Mouse (Mus musculus): Measurements from ENCODE around the gene Ncapg.

Gene Ncapg

DNA sequence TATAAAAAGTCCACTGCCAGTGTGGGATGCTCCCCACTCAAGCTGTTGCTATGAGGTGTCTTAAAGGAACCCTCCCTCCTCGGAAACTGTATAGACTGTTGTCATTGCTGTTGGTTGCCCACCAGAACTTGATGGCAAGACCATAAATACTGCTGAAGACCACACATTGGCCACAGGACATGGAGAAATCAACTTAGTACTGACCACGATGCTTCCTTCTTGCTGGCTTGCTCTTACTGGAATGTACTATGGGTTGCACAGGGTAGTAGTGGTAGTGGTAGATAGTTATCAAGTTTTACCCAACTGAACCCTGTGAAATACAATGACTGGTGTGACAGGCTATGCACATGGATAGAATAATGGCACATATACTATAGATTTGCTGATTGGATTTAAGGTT is 37.1 kb downstream of the Ncapg start:
- DNase-seq = no peak

GRCm38 (mm10) chr5:45709653-45710052 is 39.9 kb downstream of the Ncapg start:
- no peak for DNase-seq

- no peak for DNase-seq
Measured at GRCm38 (mm10) chr5:45718848-45719488, 49.2 kb downstream of the Ncapg start.

DNA sequence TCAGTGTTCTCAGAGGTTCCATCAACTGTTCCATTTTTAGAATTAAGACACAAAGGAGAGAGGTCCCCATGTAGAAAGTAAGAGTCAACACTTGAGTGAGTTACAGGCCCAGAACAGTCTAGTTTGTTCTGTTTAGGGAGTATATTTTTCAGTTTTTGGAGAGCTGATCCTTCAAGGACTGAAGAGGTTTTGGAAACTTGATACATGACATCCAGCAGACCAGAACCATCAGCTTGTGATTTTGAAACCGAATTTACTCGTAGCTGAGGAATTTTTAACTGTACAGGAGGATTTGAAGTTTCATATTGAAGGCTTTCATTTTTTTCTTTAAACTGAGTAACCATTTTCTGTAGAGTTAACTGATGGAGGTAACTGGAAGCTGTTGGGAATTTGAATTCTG is 64.0 kb downstream of the Ncapg start:
- no peak for DNase-seq

DNA sequence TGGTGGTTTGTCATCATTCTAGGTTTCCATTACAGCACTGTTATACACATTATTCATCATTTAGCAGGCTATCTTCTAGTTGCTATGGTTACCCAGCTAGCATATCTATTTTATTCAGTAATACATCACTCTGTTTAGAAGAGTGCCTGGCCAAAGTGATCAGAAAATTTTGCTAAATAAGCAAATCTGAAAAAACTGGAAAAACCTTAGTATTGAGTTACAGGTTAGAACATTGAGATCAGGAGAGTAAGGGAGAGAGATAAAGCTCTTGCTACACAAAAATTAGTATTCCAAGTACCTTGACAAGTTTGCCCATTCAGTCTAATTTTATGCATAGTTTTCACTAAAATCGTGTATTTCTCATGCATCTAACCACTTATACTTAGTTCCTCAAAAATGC is 68.2 kb downstream of the Ncapg start:
- DNase-seq = no peak
